Mouse (Mus musculus) kidney, postnatal 4 days (tissue): ENCODE results near the gene Fbxw24.
"Not testable (repeated sequence)": the region's sequence is repeated elsewhere in the genome, so short reads cannot be mapped to it uniquely, and the experiment has no call there.

Experiments
- DNase-seq, 2 experiments: peaks; one replicate each; pipeline ENCODE4 v3.0.0; 2021; ENCODE audit warnings: mixed read lengths in 2 of 2

Fbxw24 gene

GRCm38 (mm10) chr9:109625957-109626356, at the start of gene Fbxw24:
Gene Fbxw24, minus strand, starts transcription at chr9:109626057.
- DNase-seq, result not testable (repeated sequence)

- not testable (repeated sequence) for DNase-seq
These were observed 38.7 kb upstream of the Fbxw24 start, which contains the start of gene Fbxw25 for GRCm38 (mm10) chr9:109664552-109664951. Gene Fbxw25, minus strand, starts transcription at chr9:109664652.

DNA sequence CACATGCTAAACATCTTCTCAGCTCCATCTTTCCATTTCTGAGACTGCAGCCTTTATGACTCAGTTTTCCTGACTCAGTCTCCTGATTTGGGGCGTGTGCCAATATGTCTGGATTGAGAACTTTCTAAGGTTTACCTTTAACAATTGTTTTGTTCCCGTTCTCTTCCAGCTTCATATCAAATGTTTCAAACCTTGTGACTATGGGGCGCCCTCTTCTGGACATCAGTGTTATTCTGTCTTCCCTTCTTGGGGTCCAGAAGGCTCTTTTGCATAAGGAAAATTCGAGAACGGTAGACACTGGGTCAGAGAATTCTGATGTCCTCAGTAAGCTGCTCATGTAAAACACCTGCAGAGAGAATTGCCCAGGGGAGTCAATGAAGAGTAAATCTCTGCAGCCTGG, 19.0 kb downstream of the Fbxw24 start:
- DNase-seq, result peak; percentile 64 to 71

- not testable (repeated sequence) for DNase-seq
These were observed 23.7 kb downstream of the Fbxw24 start for GRCm38 (mm10) chr9:109602128-109602527.

- DNase-seq, result no peak
These were observed 28.6 kb downstream of the Fbxw24 start for GRCm38 (mm10) chr9:109597226-109597625.

DNA sequence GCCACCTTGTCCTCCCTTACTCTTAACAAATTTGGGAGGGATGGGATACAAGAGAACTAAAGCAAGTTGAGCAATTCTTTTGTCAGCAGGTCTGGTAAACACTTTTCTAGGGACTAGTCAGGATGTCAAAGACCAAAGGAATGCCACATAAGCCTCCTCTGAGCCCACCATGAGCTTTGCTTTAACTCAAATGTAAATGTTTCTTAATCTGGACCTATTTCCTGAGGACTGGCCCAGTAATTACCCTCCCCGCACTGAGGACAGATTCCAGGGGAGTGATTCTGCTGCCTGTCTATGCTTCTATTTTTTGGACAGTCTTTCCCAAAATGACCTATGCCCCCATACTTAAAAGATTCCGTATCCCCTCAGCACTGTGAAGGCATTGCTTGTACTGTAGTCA, 31.0 kb downstream of the Fbxw24 start:
- no peak for DNase-seq

DNA sequence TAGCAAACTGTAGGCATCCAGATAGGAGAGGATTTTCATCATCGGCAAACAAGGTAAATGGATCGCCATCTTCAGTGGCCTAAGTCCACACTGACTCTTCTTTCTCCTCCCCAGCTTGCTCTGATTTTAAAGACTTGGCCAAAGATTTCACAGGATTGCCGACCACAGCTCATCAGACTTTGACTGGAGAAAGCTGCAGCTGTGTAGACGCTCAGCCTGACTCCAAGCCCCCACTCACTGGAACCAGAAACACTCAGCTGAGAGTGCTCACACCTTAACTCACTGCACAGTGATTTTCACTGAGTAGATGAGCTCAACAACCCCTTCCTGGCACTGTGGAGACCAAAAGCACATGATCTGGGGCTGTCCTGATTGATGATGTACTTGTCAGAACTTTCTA, 57.7 kb downstream of the Fbxw24 start, which contains the start of gene Fbxw15:
Gene Fbxw15, minus strand, starts transcription at position 101 of the 400 bp plus-strand sequence.
- DNase-seq, result not testable (repeated sequence)

DNA sequence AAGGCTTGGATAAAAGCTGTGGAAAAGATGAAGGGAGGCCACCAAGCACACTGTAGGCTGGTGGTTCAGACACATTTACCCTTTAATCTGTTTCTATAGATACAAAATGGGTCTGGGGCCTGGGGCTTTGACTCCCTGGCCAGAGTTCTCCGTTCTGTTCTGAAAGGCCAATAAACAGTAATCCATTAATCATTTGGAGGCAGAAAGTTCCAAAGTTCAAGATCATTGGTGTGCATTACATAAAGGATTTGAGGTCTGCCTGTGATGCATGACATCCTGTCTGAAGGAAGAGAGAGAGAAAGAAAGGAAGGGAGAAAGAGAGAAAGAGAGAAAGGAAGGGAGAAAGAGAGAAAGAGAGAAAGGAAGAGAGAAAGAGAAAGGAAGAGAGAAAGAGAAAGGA, 60.3 kb downstream of the Fbxw24 start:
- DNase-seq, result no peak

GRCm38 (mm10) chr9:109562106-109562505, 63.8 kb downstream of the Fbxw24 start:
- DNase-seq, result peak in 1 of 2 experiments; percentile 2

GRCm38 (mm10) chr9:109552483-109552882, 73.4 kb downstream of the Fbxw24 start:
- DNase-seq, result no peak
